In the genomic region with DNA sequence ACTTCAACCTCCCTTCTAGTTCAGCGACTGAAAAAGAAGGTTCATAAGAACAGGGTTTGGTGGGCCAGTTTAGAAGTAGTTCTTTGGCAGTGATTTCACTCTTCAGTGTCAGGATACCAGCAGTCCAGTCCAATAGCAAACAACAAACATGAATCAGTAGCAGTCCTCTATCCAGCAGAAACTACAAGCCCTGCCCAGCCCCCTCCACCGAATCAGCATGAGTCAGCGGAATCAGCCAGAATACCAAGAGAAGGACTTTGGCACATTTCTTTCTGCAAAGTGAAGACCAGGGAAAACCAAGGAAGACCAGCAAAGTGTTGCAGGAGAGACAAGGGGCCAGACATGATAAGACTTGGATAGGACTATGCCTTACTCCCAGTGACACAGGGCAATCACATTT, we compare ENCODE assay signal across 14 mouse cellular contexts.
DNase-seq lines count a peak whose midpoint lies in the region; ATAC-seq lines count a peak whose summit lies in the region.
"Had no signal": no experiment of that assay in that cellular context is flagged by ENCODE, and none has a peak within 500 bp of the region (broad histone marks: within the 10 kb centered on the region; RNA-seq: fewer than 3 reads in every experiment).

No protein-coding gene starts in this region.

- 84% methylated on average over 3 of the region's 3 CpGs for WGBS in liver, embryonic 11.5 days
- 95% methylated on average over 3 of the region's 3 CpGs for WGBS in hindbrain, embryonic 13.5 days

- ATAC-seq in liver, embryonic 11.5 days (replicated peaks; ENCODE audit: low FRiP score), result peak; percentile 57; the same call in 1 of the 2 replicates
- ATAC-seq in hindbrain, embryonic 13.5 days (ENCODE audit: low FRiP score), result no peak

- H3K27me3 ChIP-seq in liver, embryonic 11.5 days (replicated peaks; ENCODE audit: control insufficient read depth, insufficient read depth, low read length), result no peaks in the 10 kb centered on the region
- H3K27me3 ChIP-seq in hindbrain, embryonic 13.5 days, result no peaks in the 10 kb centered on the region
- H3K27me3 ChIP-seq: forebrain, embryonic 12.5 days; heart, embryonic 13.5 days; lung, embryonic 15.5 days; neural tube, embryonic 13.5 days had no signal

- H3K9me3 ChIP-seq in liver, embryonic 11.5 days (ENCODE audit: control insufficient read depth, low read length), result no peaks in the 10 kb centered on the region
- no peaks in the 10 kb centered on the region for H3K9me3 ChIP-seq in hindbrain, embryonic 13.5 days
- H3K9me3 ChIP-seq: forebrain, embryonic 12.5 days; heart, embryonic 13.5 days; lung, embryonic 15.5 days; neural tube, embryonic 13.5 days had no signal

- H3K36me3 ChIP-seq in liver, embryonic 11.5 days (ENCODE audit: control insufficient read depth, insufficient read depth, low read length), result no peaks in the 10 kb centered on the region
- no peaks in the 10 kb centered on the region for H3K36me3 ChIP-seq in hindbrain, embryonic 13.5 days
- H3K36me3 ChIP-seq: forebrain, embryonic 12.5 days; heart, embryonic 13.5 days; lung, embryonic 15.5 days; neural tube, embryonic 13.5 days had no signal

- H3K4me2 ChIP-seq in liver, embryonic 11.5 days, result no peak overlapping the region
- no peak overlapping the region for H3K4me2 ChIP-seq in hindbrain, embryonic 13.5 days
- H3K4me2 ChIP-seq: forebrain, embryonic 12.5 days; heart, embryonic 13.5 days; lung, embryonic 15.5 days; neural tube, embryonic 13.5 days had no signal

- DNase-seq in urinary bladder, postnatal 14 days (ENCODE audit: low spot score), result peak; percentile 6
- no peak for DNase-seq in urinary bladder, postnatal 36 days (ENCODE audit: low spot score in 2 of 2)
- DNase-seq in Muller cell, postnatal 12 days (ENCODE audit: inconsistent ontology term), result peak; percentile 40
- no peak for DNase-seq in liver, embryonic 11.5 days (ENCODE audit: low spot score)
- DNase-seq in lung, postnatal 4 days, result no peak
- no peak for DNase-seq in embryo, embryonic 10.5 days (ENCODE audit: low spot score)
- DNase-seq: cerebellum, adult 2 months; heart, postnatal 4 days; retina, postnatal 1 day had no signal

- no peak overlapping the region for H3K27ac ChIP-seq in liver, embryonic 11.5 days (ENCODE audit: low read depth, low read length)
- H3K27ac ChIP-seq in hindbrain, embryonic 13.5 days, result no peak overlapping the region
- H3K27ac ChIP-seq: forebrain, embryonic 12.5 days; heart, embryonic 13.5 days; lung, embryonic 15.5 days; neural tube, embryonic 13.5 days had no signal

- no peak overlapping the region for H3K9ac ChIP-seq in liver, embryonic 11.5 days (ENCODE audit: low read depth, low read length)
- no peak overlapping the region for H3K9ac ChIP-seq in hindbrain, embryonic 13.5 days
- H3K9ac ChIP-seq: forebrain, embryonic 12.5 days; heart, embryonic 13.5 days; lung, embryonic 15.5 days; neural tube, embryonic 13.5 days had no signal

- no peak overlapping the region for H3K4me3 ChIP-seq in liver, embryonic 11.5 days (ENCODE audit: low read depth, low read length)
- H3K4me3 ChIP-seq in hindbrain, embryonic 13.5 days, result no peak overlapping the region
- H3K4me3 ChIP-seq: forebrain, embryonic 12.5 days; heart, embryonic 13.5 days; lung, embryonic 15.5 days; neural tube, embryonic 13.5 days had no signal

- no peaks in the 10 kb centered on the region for H3K4me1 ChIP-seq in liver, embryonic 11.5 days (replicated peaks; ENCODE audit: control insufficient read depth, insufficient read depth, low read length)
- H3K4me1 ChIP-seq in hindbrain, embryonic 13.5 days (replicated peaks), result no peaks in the 10 kb centered on the region
- H3K4me1 ChIP-seq: forebrain, embryonic 12.5 days; heart, embryonic 13.5 days; lung, embryonic 15.5 days; neural tube, embryonic 13.5 days had no signal

Comparison
In these comparisons a context has a peak if more than half of its experiments do, and no peak if none do; other contexts are left out.
1. DNase-seq: peak in urinary bladder, postnatal 14 days (single experiment) and Muller cell, postnatal 12 days (single experiment); none in urinary bladder, postnatal 36 days (0 of 2), liver, embryonic 11.5 days (single experiment), lung, postnatal 4 days (0 of 2) and embryo, embryonic 10.5 days (single experiment).